Mouse (Mus musculus): ENCODE results near the gene Grsf1. TPM values are rescaled to one million over a fixed set of nuclear protein-coding genes. Genes with fewer than 3 reads are reported as not detected.

The Grsf1 gene
- polyA plus RNA-seq, 1 experiment from 2014 or later, result 60.4 TPM

DNA sequence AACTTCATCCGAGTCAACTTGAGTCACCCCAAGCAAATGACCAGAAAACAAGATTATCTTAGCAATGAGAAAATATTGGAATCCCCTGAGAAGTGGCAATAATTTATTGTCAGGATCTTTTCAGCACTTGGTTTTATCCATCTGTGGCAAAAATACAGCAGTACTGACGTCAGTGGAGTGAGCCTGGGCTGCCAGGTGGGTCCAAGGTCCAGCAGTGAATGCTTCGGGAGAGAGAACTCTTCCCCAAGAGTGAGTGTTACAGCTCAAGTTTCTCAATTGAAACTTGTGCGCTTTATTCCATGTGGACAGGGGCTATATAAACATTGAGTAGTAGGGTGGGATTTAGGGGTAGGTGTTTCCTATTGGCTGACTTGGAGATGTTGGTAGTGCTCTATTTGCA is 26.1 kb upstream of the Grsf1 start:
- no peaks in the 10 kb centered on the region for H3K27me3 ChIP-seq
- no peaks in the 10 kb centered on the region for H3K4me1 ChIP-seq (replicated peaks)
- no peak overlapping the region for H3K4me2 ChIP-seq
- no peaks in the 10 kb centered on the region for H3K36me3 ChIP-seq
- H3K9me3 ChIP-seq, result no peaks in the 10 kb centered on the region
- WGBS, result 78% methylated on average over 4 of the region's 4 CpGs
- ATAC-seq (ENCODE audit: low FRiP score, low read depth), result no peak
- no peak overlapping the region for H3K9ac ChIP-seq
- H3K4me3 ChIP-seq, result no peak overlapping the region
- no peak overlapping the region for H3K27ac ChIP-seq (replicated peaks)

DNA sequence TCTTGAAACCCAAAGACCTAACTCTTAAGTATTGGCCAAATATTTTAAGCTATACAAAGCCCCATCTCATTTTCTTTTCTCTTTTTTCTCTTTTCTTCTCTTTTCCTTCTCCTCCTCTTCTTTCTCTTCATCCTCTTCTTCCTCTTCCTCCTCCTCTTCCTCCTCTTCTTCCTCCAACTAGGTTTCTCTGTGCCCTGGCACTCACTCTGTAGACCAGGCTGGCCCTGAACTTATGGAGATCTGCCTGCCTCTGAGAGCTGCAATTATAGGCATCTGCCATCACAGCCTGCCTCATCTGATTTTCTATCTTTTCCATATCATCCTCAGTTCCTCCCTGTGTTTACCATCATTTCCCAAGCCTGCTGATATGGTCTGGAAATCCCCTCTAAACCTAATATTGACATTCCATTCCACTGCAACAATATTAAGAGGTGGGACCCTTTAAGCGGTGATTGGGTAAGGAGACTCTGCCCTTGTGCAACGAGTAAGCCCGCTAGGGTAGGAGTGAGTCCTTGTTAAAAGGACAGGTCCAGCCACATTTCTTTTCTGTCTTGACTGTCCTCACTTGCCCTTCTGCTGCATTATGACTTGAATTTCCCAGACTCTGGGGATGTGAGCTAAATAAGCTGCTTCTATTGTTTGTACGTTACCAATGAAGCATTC is 23.4 kb upstream of the Grsf1 start:
- Histone ChIP-seq H3K4me1 (replicated peaks) (no peaks in the 10 kb centered on the region), H3K9me3 (no peaks in the 10 kb centered on the region), H3K4me2 (no peak overlapping the region), H3K27ac (replicated peaks) (no peak overlapping the region), H3K36me3 (no peaks in the 10 kb centered on the region), H3K4me3 (no peak overlapping the region), H3K9ac (no peak overlapping the region), H3K27me3 (no peaks in the 10 kb centered on the region)
- ATAC-seq (ENCODE audit: low FRiP score, low read depth), result no peak
- WGBS, result 77% methylated on average over 4 of the region's 4 CpGs

GRCm38 (mm10) chr5:88697291-88697690 is 21.3 kb upstream of the Grsf1 start:
- ATAC-seq (ENCODE audit: low FRiP score, low read depth), result no peak
- H3K9me3 ChIP-seq, result no peaks in the 10 kb centered on the region
- H3K4me1 ChIP-seq (replicated peaks), result no peaks in the 10 kb centered on the region
- WGBS, result 68% methylated on average over 5 of the region's 5 CpGs
- no peaks in the 10 kb centered on the region for H3K36me3 ChIP-seq
- no peak overlapping the region for H3K27ac ChIP-seq (replicated peaks)
- H3K4me3 ChIP-seq, result no peak overlapping the region
- H3K27me3 ChIP-seq, result no peaks in the 10 kb centered on the region
- H3K4me2 ChIP-seq, result no peak overlapping the region
- no peak overlapping the region for H3K9ac ChIP-seq

GRCm38 (mm10) chr5:88693057-88693456 is 17.1 kb upstream of the Grsf1 start:
- Histone ChIP-seq H3K4me1 (replicated peaks) (no peaks in the 10 kb centered on the region), H3K36me3 (no peaks in the 10 kb centered on the region), H3K9ac (no peak overlapping the region), H3K4me2 (no peak overlapping the region), H3K27me3 (no peaks in the 10 kb centered on the region), H3K27ac (replicated peaks) (no peak overlapping the region), H3K9me3 (no peaks in the 10 kb centered on the region), H3K4me3 (no peak overlapping the region)
- ATAC-seq (ENCODE audit: low FRiP score, low read depth), result no peak

GRCm38 (mm10) chr5:88692586-88692985 is 16.6 kb upstream of the Grsf1 start:
- 91% methylated on average over 4 of the region's 4 CpGs for WGBS
- Histone ChIP-seq H3K4me2 (no peak overlapping the region), H3K27ac (replicated peaks) (no peak overlapping the region)

DNA sequence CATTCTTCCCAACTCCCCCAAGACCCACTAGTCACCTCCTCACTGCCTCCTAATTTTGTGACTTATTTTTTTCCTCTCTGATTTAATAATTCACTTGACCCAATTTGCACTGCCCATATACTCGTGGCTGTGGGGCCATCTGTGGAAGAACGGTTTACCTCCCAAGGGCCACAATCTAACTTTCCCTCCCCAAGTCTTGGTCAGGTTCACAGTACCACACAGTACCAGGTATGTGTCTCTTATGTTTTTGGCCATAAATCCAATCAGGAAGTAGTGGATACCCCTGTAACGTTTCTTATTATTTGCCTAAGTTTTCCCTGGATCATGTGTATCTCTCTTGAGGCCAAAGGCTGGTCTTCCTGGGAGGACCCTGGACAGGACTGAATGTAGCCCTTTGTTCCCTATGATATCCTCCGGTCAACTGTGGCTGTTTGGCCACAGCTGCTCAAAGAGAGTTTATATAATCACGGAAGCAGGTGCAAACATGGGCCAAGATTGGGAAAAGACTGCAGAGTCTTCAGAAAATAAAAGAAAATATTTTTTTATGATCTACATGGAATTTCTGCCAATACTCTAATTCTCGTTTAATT is 15.6 kb upstream of the Grsf1 start:
- H3K4me1 ChIP-seq (replicated peaks), result no peaks in the 10 kb centered on the region
- no peaks in the 10 kb centered on the region for H3K27me3 ChIP-seq
- no peak for ATAC-seq (ENCODE audit: low FRiP score, low read depth)
- no peaks in the 10 kb centered on the region for H3K36me3 ChIP-seq
- H3K4me3 ChIP-seq, result no peak overlapping the region
- H3K9ac ChIP-seq, result no peak overlapping the region
- 82% methylated on average over 6 of the region's 6 CpGs for whole genome bisulfite sequencing
- no peaks in the 10 kb centered on the region for H3K9me3 ChIP-seq
- no peak overlapping the region for H3K27ac ChIP-seq (replicated peaks)
- no peak overlapping the region for H3K4me2 ChIP-seq

More at GRCm38 (mm10) chr5:88692586-88692985, 16.6 kb upstream of the Grsf1 start:
- Histone ChIP-seq H3K9me3 (no peaks in the 10 kb centered on the region), H3K4me1 (replicated peaks) (no peaks in the 10 kb centered on the region), H3K27me3 (no peaks in the 10 kb centered on the region), H3K9ac (no peak overlapping the region), H3K4me3 (no peak overlapping the region), H3K36me3 (no peaks in the 10 kb centered on the region)
- no peak for ATAC-seq (ENCODE audit: low FRiP score, low read depth)

- no peaks in the 10 kb centered on the region for H3K4me1 ChIP-seq (replicated peaks)
- H3K27ac ChIP-seq (replicated peaks), result no peak overlapping the region
- no peak overlapping the region for H3K4me2 ChIP-seq
- ATAC-seq (ENCODE audit: low FRiP score, low read depth), result no peak
- H3K4me3 ChIP-seq, result no peak overlapping the region
- H3K9ac ChIP-seq, result no peak overlapping the region
- 83% methylated on average over 10 of the region's 10 CpGs for WGBS
- H3K9me3 ChIP-seq, result no peaks in the 10 kb centered on the region
- H3K36me3 ChIP-seq, result no peaks in the 10 kb centered on the region
- H3K27me3 ChIP-seq, result no peaks in the 10 kb centered on the region
Measured at GRCm38 (mm10) chr5:88690681-88691505, 14.9 kb upstream of the Grsf1 start.

DNA sequence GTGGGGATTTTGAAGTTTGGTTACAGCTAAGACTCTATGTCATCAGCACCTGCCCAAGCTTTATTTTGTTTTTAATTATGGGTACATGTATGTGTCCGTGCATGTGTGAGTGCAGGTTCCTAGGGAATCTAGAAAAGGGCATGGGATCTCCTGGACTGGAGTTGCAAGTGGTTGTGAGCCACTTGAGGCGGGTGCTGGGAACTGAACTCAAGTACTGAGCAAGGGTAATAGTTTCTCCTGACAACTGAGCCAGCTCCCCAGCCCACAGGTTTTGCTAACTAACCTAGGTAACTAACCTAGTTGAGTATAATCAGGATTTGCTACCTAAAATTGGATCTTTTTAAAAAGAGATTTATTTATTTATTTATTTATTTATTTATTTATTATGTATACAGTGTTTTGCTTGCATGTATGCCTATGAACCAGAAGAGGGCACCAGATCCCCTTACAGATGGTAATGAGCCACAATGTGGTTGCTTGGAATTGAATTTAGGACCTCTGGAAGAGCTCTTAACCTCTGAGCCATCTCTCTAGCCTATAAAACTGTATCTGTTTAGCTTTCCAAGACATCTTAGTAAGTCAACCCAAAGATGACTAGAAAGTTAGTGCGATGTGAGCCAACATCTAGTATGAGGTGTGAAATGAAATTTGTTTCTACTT is 13.4 kb upstream of the Grsf1 start:
- 79% methylated on average over 3 of the region's 3 CpGs for WGBS
- Histone ChIP-seq H3K36me3 (no peaks in the 10 kb centered on the region), H3K27ac (replicated peaks) (no peak overlapping the region), H3K4me3 (no peak overlapping the region), H3K9ac (no peak overlapping the region), H3K9me3 (no peaks in the 10 kb centered on the region), H3K27me3 (no peaks in the 10 kb centered on the region), H3K4me2 (no peak overlapping the region), H3K4me1 (replicated peaks) (no peaks in the 10 kb centered on the region)
- ATAC-seq (ENCODE audit: low FRiP score, low read depth), result no peak

- H3K27ac ChIP-seq (replicated peaks), result no peak overlapping the region
- no peaks in the 10 kb centered on the region for H3K27me3 ChIP-seq
- no peaks in the 10 kb centered on the region for H3K9me3 ChIP-seq
- H3K4me1 ChIP-seq (replicated peaks), result no peaks in the 10 kb centered on the region
- H3K4me3 ChIP-seq, result no peak overlapping the region
- no peak overlapping the region for H3K4me2 ChIP-seq
- no peaks in the 10 kb centered on the region for H3K36me3 ChIP-seq
- H3K9ac ChIP-seq, result no peak overlapping the region
- WGBS, result 87% methylated on average over 15 of the region's 15 CpGs
- no peak for ATAC-seq (ENCODE audit: low FRiP score, low read depth)
Measured at GRCm38 (mm10) chr5:88688583-88689187, 12.7 kb upstream of the Grsf1 start.

- no peaks in the 10 kb centered on the region for H3K4me1 ChIP-seq (replicated peaks)
Measured at GRCm38 (mm10) chr5:88687996-88688406, 12.0 kb upstream of the Grsf1 start.

DNA sequence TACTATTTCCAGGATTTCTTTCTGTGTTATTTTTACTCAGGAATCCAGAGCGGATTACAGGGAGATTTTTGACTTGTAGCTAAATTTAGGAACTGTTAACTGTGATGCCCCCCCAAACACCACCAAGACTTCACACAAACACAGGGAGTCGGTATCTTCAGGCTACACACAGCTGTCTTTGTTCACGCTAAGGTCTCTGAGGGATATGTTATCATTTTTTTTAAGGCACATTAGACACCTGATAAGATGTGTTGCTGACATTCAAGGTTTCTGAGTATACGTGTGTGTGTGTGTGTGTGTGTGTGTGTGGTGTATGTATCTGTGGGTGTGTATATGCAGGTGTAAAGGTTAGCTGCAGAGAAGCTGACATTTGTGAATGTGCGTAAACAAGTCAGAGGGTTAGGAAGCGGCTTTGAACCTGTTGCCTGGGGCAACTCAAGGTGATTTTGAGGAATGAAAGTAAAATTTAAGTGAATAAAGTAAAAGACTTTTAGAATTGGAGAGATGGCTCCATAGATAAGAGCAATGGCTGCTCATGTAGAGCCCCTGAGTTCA is 9.9 kb upstream of the Grsf1 start:
- ATAC-seq (ENCODE audit: low FRiP score, low read depth), result no peak
- 75% methylated on average over 6 of the region's 6 CpGs for WGBS
- H3K27me3 ChIP-seq, result no peaks in the 10 kb centered on the region
- no peak overlapping the region for H3K4me2 ChIP-seq
- H3K9ac ChIP-seq, result no peak overlapping the region
- no peaks in the 10 kb centered on the region for H3K9me3 ChIP-seq
- H3K4me3 ChIP-seq, result no peak overlapping the region
- H3K27ac ChIP-seq (replicated peaks), result no peak overlapping the region
- H3K36me3 ChIP-seq, result no peaks in the 10 kb centered on the region
- H3K4me1 ChIP-seq (replicated peaks), result no peaks in the 10 kb centered on the region

More at GRCm38 (mm10) chr5:88687996-88688406, 12.0 kb upstream of the Grsf1 start:
- Histone ChIP-seq H3K27me3 (no peaks in the 10 kb centered on the region), H3K27ac (replicated peaks) (no peak overlapping the region), H3K36me3 (no peaks in the 10 kb centered on the region), H3K9me3 (no peaks in the 10 kb centered on the region), H3K9ac (no peak overlapping the region), H3K4me3 (no peak overlapping the region), H3K4me2 (no peak overlapping the region)
- ATAC-seq (ENCODE audit: low FRiP score, low read depth), result no peak
- WGBS, result 84% methylated on average over 8 of the region's 8 CpGs
